Mouse (Mus musculus) embryonic fibroblast, embryonic 13.5 days (primary cell): ENCODE results near the gene Uba3.

ENCODE experiments used
- CTCF ChIP-seq: IDR thresholded peaks from 2 replicates; pipeline ENCODE4 v1.5.1; 2011; ENCODE audit warnings: mild to moderate bottlenecking, control low read depth, low read length, moderate library complexity, borderline replicate concordance; ENCODE audit not compliant: insufficient read depth
- POLR2A ChIP-seq: IDR thresholded peaks from 2 replicates; pipeline ENCODE4 v1.6.1; 2011; ENCODE audit warnings: low read depth, mild to moderate bottlenecking, control low read depth, low read length, moderate library complexity

GRCm38 (mm10) chr6:97242522-97242921, 37.1 kb upstream of the Uba3 start:
- TF ChIP-seq CTCF: no peak
- TF ChIP-seq POLR2A: no peak
